Mouse (Mus musculus) liver, embryonic 16.5 days (tissue): ENCODE measurements at regions not wholly inside any gene's neighbourhood (a gene's known extent, or its start where the extent isn't known, plus 50 kb on each side); places are given as distances from the start of the nearest gene placed in this dataset.

ENCODE experiments used
- ATAC-seq: fragments of 200-750 bp; cut with Nextera tagmentation; 2 replicates; pipeline ENCODE4 v1.8.0; 2017; ENCODE audit warnings: low read depth, mild to moderate bottlenecking, moderate number of reproducible peaks, moderate library complexity
- H3K27ac ChIP-seq: fragments of 300-500 bp; sonication (generic); 2 replicates; pipeline ENCODE4 v1.5.1; 2014; ENCODE audit warnings: mild to moderate bottlenecking, low read length
- H3K27me3 ChIP-seq: fragments of 300-500 bp; sonication (generic); 2 replicates; pipeline ENCODE4 v1.6.1; 2014; ENCODE audit warnings: low read depth, low read length, mixed read lengths; ENCODE audit not compliant: control insufficient read depth, insufficient read depth
- H3K36me3 ChIP-seq: fragments of 300-500 bp; sonication (generic); 2 replicates; pipeline ENCODE4 v1.6.1; 2014; ENCODE audit warnings: mild to moderate bottlenecking; ENCODE audit not compliant: control insufficient read depth, insufficient read depth
- H3K4me1 ChIP-seq: fragments of 300-500 bp; sonication (generic); 2 replicates; pipeline ENCODE4 v1.6.1; 2014; ENCODE audit warnings: low read depth, low read length, mixed read lengths; ENCODE audit not compliant: control insufficient read depth
- H3K4me2 ChIP-seq: fragments of 300-500 bp; sonication (generic); 2 replicates; pipeline ENCODE4 v1.6.1; 2014; ENCODE audit warnings: low read depth, low read length, mixed read lengths
- H3K4me3 ChIP-seq: fragments of 300-500 bp; sonication (generic); 2 replicates; pipeline ENCODE4 v1.5.1; 2014; ENCODE audit warnings: low read depth, mild to moderate bottlenecking, low read length
- H3K9ac ChIP-seq: fragments of 300-500 bp; sonication (generic); 2 replicates; pipeline ENCODE4 v1.6.1; 2014; ENCODE audit warnings: low read depth, low read length
- H3K9me3 ChIP-seq: fragments of 300-500 bp; sonication (generic); replicated peaks from 2 replicates; pipeline ENCODE4 v1.6.1; 2016; ENCODE audit warnings: low read length; ENCODE audit not compliant: control insufficient read depth
- WGBS: fragments of 180-500 bp; shearing (Covaris S2); extraction: QIAGEN DNeasy Blood & Tissue Kit; methylation state at CpG from one replicate; pipeline ENCODE4 v1.1.7; 2014; ENCODE audit not compliant: insufficient replicate concordance; 5-methylcytosine and 5-hydroxymethylcytosine counted together

- Histone ChIP-seq H3K9ac (no peak overlapping the region), H3K9me3 (no peaks in the 10 kb centered on the region), H3K27ac (no peak overlapping the region), H3K27me3 (no peaks in the 10 kb centered on the region), H3K4me2 (no peak overlapping the region), H3K4me3 (no peak overlapping the region), H3K4me1 (no peaks in the 10 kb centered on the region), H3K36me3 (no peaks in the 10 kb centered on the region)
- 55% methylated on average over 2 of the region's 2 CpGs for WGBS
- ATAC-seq, result no peak
These were observed 169.1 kb upstream of the Klf4 start for GRCm38 (mm10) chr4:55701334-55701733.

GRCm38 (mm10) chr4:55699917-55700316, 167.7 kb upstream of the Klf4 start:
- Histone ChIP-seq H3K4me2 (no peak overlapping the region), H3K4me3 (no peak overlapping the region), H3K4me1 (no peaks in the 10 kb centered on the region), H3K9ac (no peak overlapping the region), H3K27me3 (no peaks in the 10 kb centered on the region), H3K36me3 (no peaks in the 10 kb centered on the region), H3K27ac (no peak overlapping the region), H3K9me3 (no peaks in the 10 kb centered on the region)
- no peak for ATAC-seq
- WGBS, result 50% methylated on average over 8 of the region's 8 CpGs

GRCm38 (mm10) chr4:55699161-55699560, 166.9 kb upstream of the Klf4 start:
- WGBS, result 71% methylated on average over 5 of the region's 5 CpGs
- Histone ChIP-seq H3K9ac (no peak overlapping the region), H3K4me2 (no peak overlapping the region), H3K4me3 (no peak overlapping the region), H3K36me3 (no peaks in the 10 kb centered on the region), H3K9me3 (no peaks in the 10 kb centered on the region), H3K27ac (no peak overlapping the region), H3K27me3 (no peaks in the 10 kb centered on the region), H3K4me1 (no peaks in the 10 kb centered on the region)
- ATAC-seq, result no peak

GRCm38 (mm10) chr4:55697108-55697507, 164.8 kb upstream of the Klf4 start:
- H3K9me3 ChIP-seq, result no peaks in the 10 kb centered on the region
- H3K27me3 ChIP-seq, result no peaks in the 10 kb centered on the region
- ATAC-seq, result no peak
- no peaks in the 10 kb centered on the region for H3K4me1 ChIP-seq
- no peaks in the 10 kb centered on the region for H3K36me3 ChIP-seq
- 61% methylated on average over 12 of the region's 12 CpGs for WGBS
- H3K4me3 ChIP-seq, result no peak overlapping the region
- no peak overlapping the region for H3K4me2 ChIP-seq
- H3K27ac ChIP-seq, result no peak overlapping the region
- H3K9ac ChIP-seq, result no peak overlapping the region

- H3K27me3 ChIP-seq, result no peaks in the 10 kb centered on the region
- no peak overlapping the region for H3K9ac ChIP-seq
- H3K4me1 ChIP-seq, result no peaks in the 10 kb centered on the region
- no peak overlapping the region for H3K4me2 ChIP-seq
- H3K4me3 ChIP-seq, result no peak overlapping the region
- WGBS, result 71% methylated on average over 1 of the region's 1 CpGs
- no peaks in the 10 kb centered on the region for H3K9me3 ChIP-seq
- no peak for ATAC-seq
- H3K27ac ChIP-seq, result no peak overlapping the region
- H3K36me3 ChIP-seq, result no peaks in the 10 kb centered on the region
These were observed 164.2 kb upstream of the Klf4 start for GRCm38 (mm10) chr4:55696428-55696827.

GRCm38 (mm10) chr4:55695246-55695645, 163.0 kb upstream of the Klf4 start:
- no peak for ATAC-seq
- no peaks in the 10 kb centered on the region for H3K36me3 ChIP-seq
- H3K27ac ChIP-seq, result no peak overlapping the region
- H3K4me2 ChIP-seq, result no peak overlapping the region
- no peaks in the 10 kb centered on the region for H3K4me1 ChIP-seq
- 52% methylated on average over 1 of the region's 1 CpGs for WGBS
- no peak overlapping the region for H3K4me3 ChIP-seq
- no peaks in the 10 kb centered on the region for H3K9me3 ChIP-seq
- no peak overlapping the region for H3K9ac ChIP-seq
- no peaks in the 10 kb centered on the region for H3K27me3 ChIP-seq

GRCm38 (mm10) chr4:55689479-55689878, 157.2 kb upstream of the Klf4 start:
- WGBS, result 59% methylated on average over 1 of the region's 1 CpGs
- H3K27ac ChIP-seq, result no peak overlapping the region
- no peaks in the 10 kb centered on the region for H3K27me3 ChIP-seq
- H3K4me2 ChIP-seq, result no peak overlapping the region
- H3K36me3 ChIP-seq, result no peaks in the 10 kb centered on the region
- H3K9ac ChIP-seq, result no peak overlapping the region
- no peak for ATAC-seq
- H3K4me1 ChIP-seq, result no peaks in the 10 kb centered on the region
- no peaks in the 10 kb centered on the region for H3K9me3 ChIP-seq
- no peak overlapping the region for H3K4me3 ChIP-seq

- Histone ChIP-seq H3K4me2 (no peak overlapping the region), H3K9me3 (no peaks in the 10 kb centered on the region), H3K27me3 (no peaks in the 10 kb centered on the region), H3K9ac (no peak overlapping the region), H3K36me3 (no peaks in the 10 kb centered on the region), H3K4me3 (no peak overlapping the region), H3K4me1 (no peaks in the 10 kb centered on the region), H3K27ac (no peak overlapping the region)
- WGBS, result 68% methylated on average over 3 of the region's 3 CpGs
- ATAC-seq, result no peak
These were observed 154.5 kb upstream of the Klf4 start for GRCm38 (mm10) chr4:55686771-55687170.

- no peaks in the 10 kb centered on the region for H3K27me3 ChIP-seq
- no peak overlapping the region for H3K9ac ChIP-seq
- no peaks in the 10 kb centered on the region for H3K36me3 ChIP-seq
- no peaks in the 10 kb centered on the region for H3K9me3 ChIP-seq
- no peak overlapping the region for H3K4me2 ChIP-seq
- 42% methylated on average over 6 of the region's 6 CpGs for WGBS
- H3K4me3 ChIP-seq, result no peak overlapping the region
- ATAC-seq, result no peak
- no peak overlapping the region for H3K27ac ChIP-seq
- no peaks in the 10 kb centered on the region for H3K4me1 ChIP-seq
These were observed 140.0 kb upstream of the Klf4 start for GRCm38 (mm10) chr4:55672288-55672687.

GRCm38 (mm10) chr4:55670258-55670657, 138.0 kb upstream of the Klf4 start:
- no peak overlapping the region for H3K4me3 ChIP-seq
- no peak overlapping the region for H3K9ac ChIP-seq
- no peaks in the 10 kb centered on the region for H3K9me3 ChIP-seq
- no peaks in the 10 kb centered on the region for H3K4me1 ChIP-seq
- no peak for ATAC-seq
- H3K4me2 ChIP-seq, result no peak overlapping the region
- H3K27me3 ChIP-seq, result no peaks in the 10 kb centered on the region
- H3K36me3 ChIP-seq, result no peaks in the 10 kb centered on the region
- H3K27ac ChIP-seq, result no peak overlapping the region
- 41% methylated on average over 4 of the region's 4 CpGs for WGBS
